Mouse (Mus musculus) myocyte (in vitro differentiated cells): Measurements from ENCODE around the gene Etv5.

Source experiments
- CEBPB ChIP-seq: IDR thresholded peaks from 2 replicates; pipeline ENCODE4 v1.6.1; 2011; ENCODE audit warnings: mild to moderate bottlenecking, moderate library complexity; ENCODE audit not compliant: poor library complexity, insufficient read depth, severe bottlenecking
- E2F4 ChIP-seq: IDR thresholded peaks from one replicate; pipeline ENCODE4 v1.6.1; 2011; ENCODE audit warnings: mild to moderate bottlenecking, control low read depth, moderate library complexity; ENCODE audit not compliant: insufficient read depth
- MAX ChIP-seq: IDR thresholded peaks from one replicate; pipeline ENCODE4 v1.6.1; 2011; ENCODE audit warnings: low read depth, mild to moderate bottlenecking, control low read depth
- POLR2A ChIP-seq: IDR thresholded peaks from one replicate; pipeline ENCODE4 v1.6.1; 2011; ENCODE audit warnings: low read depth, mild to moderate bottlenecking, control low read depth, moderate library complexity; ENCODE audit not compliant: insufficient read length
- USF1 ChIP-seq: IDR thresholded peaks from one replicate; pipeline ENCODE4 v1.6.1; 2011; ENCODE audit warnings: low read depth, mild to moderate bottlenecking, control low read depth, moderate library complexity

DNA sequence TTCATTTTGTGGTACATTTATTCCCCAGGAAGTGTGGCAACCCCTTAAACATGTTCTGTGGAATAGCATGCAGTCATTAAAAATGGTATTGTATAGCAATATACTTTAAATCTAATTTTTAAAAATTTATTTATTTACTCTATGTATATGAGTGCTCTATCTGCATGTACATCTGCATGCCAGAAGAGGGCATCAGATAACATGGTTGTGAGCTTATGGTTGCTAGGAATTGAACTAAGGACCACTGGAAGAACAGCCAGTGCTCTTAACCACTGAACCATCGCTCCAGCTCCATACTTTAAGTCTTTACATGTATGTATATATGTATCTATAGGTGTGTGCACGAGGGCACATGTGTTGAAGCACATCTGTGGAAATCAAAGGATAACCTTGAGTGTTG, 64.6 kb downstream of the Etv5 start:
- TF ChIP-seq POLR2A = no peak
- TF ChIP-seq E2F4 = no peak
- TF ChIP-seq CEBPB = no peak
- TF ChIP-seq MAX = no peak
- no peak for TF ChIP-seq USF1
